Comparison of ENCODE assay signal across 15 mouse cellular contexts in the genomic region with DNA sequence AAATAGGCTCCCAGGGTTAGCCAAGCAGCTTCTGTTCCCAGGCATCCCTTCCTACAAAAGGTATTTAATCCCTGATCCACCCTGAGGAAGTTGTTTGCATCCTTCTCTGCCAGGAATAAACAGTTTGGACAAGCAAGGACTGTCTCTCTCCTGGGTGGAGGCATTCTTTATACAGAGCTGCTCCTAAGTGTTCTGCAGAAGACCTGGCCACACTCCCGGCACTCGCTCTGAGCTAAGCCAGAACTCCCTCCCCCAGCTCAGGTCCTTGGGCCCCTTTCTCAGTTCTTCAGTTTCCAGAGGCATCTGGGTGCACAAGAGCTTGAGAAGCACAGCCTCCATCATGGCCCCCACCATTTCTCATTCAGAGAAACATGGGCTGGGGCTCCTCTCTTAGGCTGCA.
"Had no signal": no experiment of that assay in that cellular context is flagged by ENCODE, and none has a peak within 500 bp of the region (broad histone marks: within the 10 kb centered on the region; RNA-seq: fewer than 3 reads in every experiment).

No protein-coding gene starts in this region.

- ATAC-seq: inflammation-experienced regulatory T-cells, adult 6 months had no signal

- H3K9ac ChIP-seq: liver, embryonic 15.5 days; lung, embryonic 14.5 days; neural tube, embryonic 13.5 days had no signal

- H3K4me1 ChIP-seq: limb, embryonic 10.5 days; liver, embryonic 15.5 days had no signal

- H3K36me3 ChIP-seq: limb, embryonic 10.5 days; liver, embryonic 15.5 days; neural tube, embryonic 13.5 days had no signal

- H3K4me2 ChIP-seq: liver, embryonic 11.5 days; liver, embryonic 15.5 days; lung, embryonic 14.5 days; neural tube, embryonic 13.5 days had no signal

- H3K27ac ChIP-seq: left cerebral cortex, adult 2 months; limb, embryonic 10.5 days; liver, embryonic 15.5 days; macrophage; neural tube, embryonic 13.5 days had no signal

- H3K4me3 ChIP-seq: left cerebral cortex, adult 2 months; limb, embryonic 10.5 days; liver, embryonic 15.5 days; neural tube, embryonic 13.5 days had no signal

- H3K27me3 ChIP-seq: liver, embryonic 15.5 days; neural tube, embryonic 13.5 days had no signal

- DNase-seq: kidney, adult 2 months; kidney, postnatal 25 days; lung, embryonic 14.5 days; midbrain, embryonic 14.5 days; retina, postnatal 1 day; right cerebral cortex, postnatal 4 days; thymus, adult 2 months; thymus, postnatal 25 days had no signal

- H3K9me3 ChIP-seq: limb, embryonic 10.5 days; liver, embryonic 15.5 days; neural tube, embryonic 13.5 days had no signal
